Mouse (Mus musculus): ENCODE results near the gene Mapk8ip3. TPM values are rescaled to one million over a fixed set of nuclear protein-coding genes. Genes with fewer than 3 reads are reported as not detected.
A peak's percentile ranks its signal among the peaks of the same experiment; 100 is the strongest.

Mapk8ip3 gene
- total RNA-seq, 2 experiments from 2014 or later: 13.2 to 14.5 TPM

DNA sequence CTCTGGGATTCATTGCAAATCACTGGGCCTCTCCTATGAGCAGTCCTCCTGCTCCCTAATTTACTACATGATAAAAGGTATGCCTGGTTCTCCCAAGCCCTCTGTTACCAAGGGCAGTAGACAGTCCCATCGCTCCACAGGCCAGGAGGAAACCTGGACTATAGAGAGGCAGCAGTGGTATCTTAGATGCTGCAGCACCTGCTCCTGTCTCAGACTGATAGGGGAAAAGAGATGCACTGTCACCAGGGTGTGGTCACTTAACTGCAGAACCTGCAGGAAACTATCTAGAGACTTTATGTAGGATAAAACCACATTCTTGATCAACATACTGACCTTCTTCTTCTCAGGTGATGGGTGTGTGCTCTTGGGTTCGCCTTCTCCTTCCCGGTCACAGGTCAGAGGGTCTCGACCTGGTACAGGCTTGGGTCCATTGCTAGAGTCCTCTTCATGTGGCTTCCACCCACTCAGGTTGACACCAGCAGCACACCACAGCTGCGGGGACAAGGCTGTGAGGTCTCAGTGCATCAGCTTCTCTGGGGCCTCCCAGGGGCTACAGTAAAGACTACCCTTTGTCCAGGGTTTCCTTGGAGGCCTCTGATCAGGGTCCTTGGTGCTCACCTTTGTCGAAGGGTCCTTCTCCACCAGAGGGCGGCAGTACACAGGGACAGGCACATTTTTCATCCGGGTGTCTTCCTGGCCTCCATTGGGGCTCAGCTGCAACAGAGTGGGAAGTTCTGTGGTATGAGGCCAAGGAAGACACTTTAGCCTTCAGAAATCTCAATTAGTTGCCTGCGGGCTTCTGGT, 33.9 kb downstream of the Mapk8ip3 start:
- no peak for DNase-seq (ENCODE audit: low spot score)

DNA sequence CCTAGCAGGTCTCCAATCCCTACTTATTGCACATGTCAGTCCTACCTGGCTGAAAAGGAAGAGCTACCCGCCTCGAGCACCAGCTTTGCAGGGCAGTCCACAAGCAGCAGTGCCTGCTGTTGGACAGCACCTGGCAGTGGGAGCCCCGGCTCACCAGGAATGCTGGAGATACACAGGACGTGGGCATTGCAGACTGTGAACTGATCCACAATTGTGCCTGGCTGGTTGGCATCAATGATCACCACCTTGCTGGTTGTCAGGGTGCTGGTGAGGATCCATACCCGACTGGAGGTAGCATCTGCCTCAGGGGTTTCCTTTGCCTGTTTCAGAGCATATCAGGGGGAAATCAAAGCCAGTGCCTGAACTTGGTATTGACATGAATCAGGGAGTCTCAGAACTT, 34.7 kb downstream of the Mapk8ip3 start:
- no peak for DNase-seq (ENCODE audit: low spot score)

DNA sequence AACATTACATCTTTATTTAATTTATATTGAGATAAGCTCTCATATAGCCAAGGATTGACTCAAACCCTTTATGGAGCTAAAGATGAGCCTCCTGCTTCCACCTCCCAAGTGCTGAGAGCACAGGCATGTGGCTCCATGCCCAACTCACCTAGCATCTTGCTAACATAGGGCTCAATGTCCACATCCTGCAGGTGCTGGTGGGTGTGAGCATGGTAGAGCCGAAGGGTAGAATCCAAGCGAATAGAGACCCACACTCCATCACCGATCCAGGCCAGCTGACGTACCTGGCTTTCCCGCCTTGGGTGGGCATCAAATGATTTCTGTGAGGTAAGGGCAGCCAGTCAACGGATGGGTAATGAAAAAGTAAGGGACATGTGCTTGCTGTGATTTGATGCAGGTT, 36.8 kb downstream of the Mapk8ip3 start:
- no peak for DNase-seq (ENCODE audit: low spot score)

GRCm38 (mm10) chr17:24899153-24899552, 37.6 kb downstream of the Mapk8ip3 start:
- DNase-seq (ENCODE audit: low spot score): no peak

DNA sequence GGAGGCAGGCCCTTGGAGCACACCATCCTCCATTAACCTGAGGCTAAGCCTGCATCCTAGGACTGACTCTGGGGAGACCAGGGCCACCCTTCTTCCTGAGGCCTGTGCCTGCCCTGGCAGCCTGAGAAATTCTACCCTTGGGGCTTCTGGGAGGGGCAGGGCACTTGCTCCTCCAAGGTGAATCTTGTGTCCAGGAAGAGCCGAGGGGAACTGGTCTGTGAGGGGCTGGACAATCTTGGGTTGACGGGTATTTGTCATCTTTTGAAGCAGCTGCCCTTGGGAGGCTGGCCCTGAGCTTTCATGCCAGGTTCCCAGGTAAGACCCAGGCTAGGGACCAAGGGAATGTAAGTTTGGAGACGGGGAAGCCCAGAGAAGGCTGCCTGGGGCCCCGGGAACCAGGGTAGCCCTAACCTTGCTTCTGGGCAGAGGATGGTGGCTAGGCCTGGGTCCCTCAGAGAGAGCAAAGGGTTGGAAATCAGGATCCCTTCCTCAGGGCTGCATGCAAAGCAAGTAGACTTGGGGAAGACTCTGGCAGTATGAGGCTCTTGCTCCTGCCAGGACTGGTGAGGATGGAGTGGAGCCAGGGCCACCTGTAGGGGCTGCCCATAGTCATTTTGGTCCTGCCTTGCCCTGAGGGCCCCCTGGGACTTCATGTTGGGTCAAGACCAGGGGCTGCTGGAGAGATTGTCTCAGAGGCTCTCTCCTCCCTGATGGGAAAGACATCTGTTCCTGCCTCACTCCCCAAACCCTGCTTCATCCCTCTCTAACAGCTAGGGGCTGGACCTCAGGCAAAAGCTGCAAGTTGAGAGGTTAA, 38.5 kb downstream of the Mapk8ip3 start:
- DNase-seq (ENCODE audit: low spot score): no peak

- DNase-seq (ENCODE audit: low spot score): no peak
Observed at GRCm38 (mm10) chr17:24897600-24897999, 39.2 kb downstream of the Mapk8ip3 start.

DNA sequence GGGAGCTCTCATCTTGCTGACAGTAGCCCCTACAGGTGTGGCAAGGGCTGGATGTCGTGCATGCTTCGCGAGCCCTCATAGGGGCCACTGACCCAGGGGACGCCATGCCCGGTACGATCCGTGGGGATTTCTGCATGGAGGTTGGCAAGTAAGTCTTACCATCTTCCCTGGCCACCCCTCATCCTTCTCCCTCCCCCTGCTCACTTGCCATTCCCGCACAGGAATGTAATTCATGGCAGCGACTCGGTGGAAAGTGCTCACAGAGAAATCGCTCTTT, 39.8 kb downstream of the Mapk8ip3 start:
- no peak for DNase-seq (ENCODE audit: low spot score)

- DNase-seq (ENCODE audit: low spot score): peak; percentile 51
Observed at GRCm38 (mm10) chr17:24896241-24896992, 40.4 kb downstream of the Mapk8ip3 start, which contains the start of gene Nme3. TSS of gene Nme3 (plus strand) at chr17:24896500.

- no peak for DNase-seq (ENCODE audit: low spot score)
Observed at GRCm38 (mm10) chr17:24895571-24896240, 41.1 kb downstream of the Mapk8ip3 start.

GRCm38 (mm10) chr17:24894995-24895547, 41.7 kb downstream of the Mapk8ip3 start, which contains the start of the genes Eme2 and Mrps34:
TSS of gene Eme2 (minus strand) at chr17:24895087.
TSS of gene Mrps34 (plus strand) at chr17:24895116.
- DNase-seq (ENCODE audit: low spot score): peak; percentile 84

DNA sequence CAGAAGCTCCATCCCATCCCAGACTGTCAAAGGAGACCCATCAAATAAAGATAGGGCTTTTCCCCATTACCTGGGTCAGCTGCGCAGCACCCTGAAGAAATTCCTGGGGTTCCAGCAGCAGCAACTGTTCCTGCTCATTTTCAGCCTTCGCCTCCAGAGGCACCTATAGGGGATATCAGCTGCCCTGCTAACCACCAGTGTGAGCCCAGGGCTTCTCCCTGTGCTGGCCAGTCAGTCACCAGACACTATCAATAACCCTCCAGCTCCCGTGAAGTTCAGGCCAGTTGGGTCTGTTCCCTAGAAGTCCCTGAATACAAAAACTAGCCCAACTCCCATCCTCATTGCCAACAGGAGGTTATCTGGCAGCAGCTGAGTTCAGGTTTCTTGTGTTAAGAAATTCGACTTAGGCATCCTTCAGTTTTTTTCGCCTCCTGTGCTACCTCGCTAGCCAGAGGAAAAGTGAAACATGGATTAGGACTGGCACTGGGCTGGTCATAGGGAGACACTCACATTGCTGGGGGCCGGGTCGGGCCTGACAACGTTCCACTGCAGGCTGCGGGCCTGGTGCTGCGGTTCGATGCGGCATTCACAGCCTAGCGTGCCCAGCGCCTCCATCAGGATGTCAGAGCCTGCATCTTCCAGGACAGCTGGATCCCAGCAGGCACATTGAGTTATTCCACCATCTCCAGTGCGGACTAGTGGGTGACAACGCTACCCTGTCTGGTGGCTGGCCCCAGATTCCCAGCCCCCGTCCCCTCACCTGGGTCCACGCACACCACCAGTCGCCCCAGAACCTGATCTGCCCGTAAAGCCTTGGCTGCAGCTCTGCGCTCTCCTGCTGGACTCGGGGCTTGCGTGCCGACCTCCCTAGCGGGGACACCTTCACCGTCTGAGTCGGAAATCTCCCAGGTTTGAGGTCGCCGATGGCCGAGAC, 42.4 kb downstream of the Mapk8ip3 start:
- no peak for DNase-seq (ENCODE audit: low spot score)

DNA sequence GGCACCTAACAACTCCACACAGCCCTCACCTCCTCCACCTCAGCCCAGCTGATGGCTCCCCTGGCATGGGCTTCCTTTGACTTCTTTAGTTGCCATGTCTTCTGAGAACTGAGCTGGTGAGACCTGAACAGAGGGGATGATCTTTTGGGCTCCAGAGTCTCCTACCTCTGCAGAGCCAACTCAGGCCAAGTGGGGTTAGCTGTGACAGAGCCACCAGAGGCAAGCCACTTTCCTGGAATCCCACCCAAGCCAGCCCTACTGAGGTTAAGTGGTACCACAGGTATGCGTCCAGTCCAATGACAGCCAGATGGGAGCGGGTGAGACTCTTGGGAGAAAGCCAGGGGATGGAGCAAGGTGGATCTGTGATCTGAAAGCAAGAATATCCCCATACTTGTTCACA, 43.5 kb downstream of the Mapk8ip3 start:
- DNase-seq (ENCODE audit: low spot score): no peak

- no peak for DNase-seq (ENCODE audit: low spot score)
Observed at GRCm38 (mm10) chr17:24892785-24893184, 44.0 kb downstream of the Mapk8ip3 start.

GRCm38 (mm10) chr17:24891321-24891720, 45.5 kb downstream of the Mapk8ip3 start:
- no peak for DNase-seq (ENCODE audit: low spot score)

- DNase-seq (ENCODE audit: low spot score): no peak
Observed at GRCm38 (mm10) chr17:24890151-24891092, 46.4 kb downstream of the Mapk8ip3 start.

- DNase-seq (ENCODE audit: low spot score): no peak
Observed at GRCm38 (mm10) chr17:24888862-24889261, 47.9 kb downstream of the Mapk8ip3 start.

DNA sequence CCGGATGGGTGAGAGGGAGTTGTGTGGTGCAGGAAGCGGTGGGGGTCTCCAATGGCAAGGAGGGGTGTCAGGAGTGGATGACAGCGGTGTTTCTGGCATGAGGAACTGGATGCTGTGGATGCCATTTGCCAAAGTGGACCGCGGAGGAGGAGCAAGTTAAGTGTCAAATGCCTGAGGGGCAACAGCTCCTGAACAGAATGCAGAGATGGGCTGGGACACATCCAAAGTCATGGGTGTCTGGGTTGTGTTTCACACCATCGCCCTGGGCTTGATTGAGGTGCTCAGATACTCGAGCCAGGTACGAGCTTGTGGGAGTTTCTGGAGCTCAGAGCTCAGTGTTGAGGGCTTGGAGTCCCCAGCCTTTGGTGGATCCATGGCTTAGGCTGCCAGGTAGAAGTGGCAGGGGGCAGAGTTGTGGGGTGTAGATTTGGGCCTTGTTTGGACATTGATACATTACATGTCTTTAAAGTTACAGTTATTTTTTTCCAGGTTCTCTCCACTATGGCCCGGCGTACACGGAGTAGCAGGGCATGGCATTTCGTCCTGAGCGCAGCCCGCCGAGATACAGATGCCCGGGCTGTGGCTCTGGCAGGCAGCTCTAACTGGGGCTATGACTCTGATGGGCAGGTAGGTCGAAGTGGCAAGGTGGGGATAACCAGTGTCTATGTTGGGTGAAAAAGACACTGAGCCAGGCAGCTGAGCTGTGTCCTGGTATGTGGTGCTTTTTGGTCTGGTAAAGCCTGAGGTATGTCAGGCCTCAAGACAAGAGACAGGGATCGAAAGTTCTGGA, 49.3 kb downstream of the Mapk8ip3 start:
- DNase-seq (ENCODE audit: low spot score): no peak

DNA sequence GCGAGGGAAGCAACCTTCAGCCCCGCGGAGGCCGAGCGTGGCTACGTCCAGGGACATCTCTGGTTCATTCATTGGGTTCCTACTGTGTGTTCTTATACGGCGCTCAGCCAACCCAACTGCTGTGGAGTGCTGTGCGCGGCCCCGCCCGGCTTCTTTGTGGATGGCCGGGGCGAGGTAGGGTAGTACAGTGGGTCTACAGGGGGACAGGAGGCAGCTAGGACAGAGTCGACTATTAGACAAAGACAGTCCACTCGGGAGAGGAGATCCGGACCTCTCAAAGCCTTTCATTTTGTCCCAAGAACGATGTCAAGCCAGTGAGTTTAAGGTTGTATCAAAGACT, 49.9 kb downstream of the Mapk8ip3 start:
- DNase-seq (ENCODE audit: low spot score): no peak

All from gastrocnemius, adult 18-20 months (tissue).